In genomic region chr15:36854900-36855321, GRCm38 (mm10) we compare ENCODE assay signal across 8 mouse cellular contexts.
DNase-seq lines count a peak whose midpoint lies in the region; ATAC-seq and TF ChIP-seq lines count a peak whose summit lies in the region.
"Had no signal": no experiment of that assay in that cellular context is flagged by ENCODE, and none has a peak within 500 bp of the region (broad histone marks: within the 10 kb centered on the region; RNA-seq: fewer than 3 reads in every experiment).

No protein-coding gene starts in this region.

- H3K4me2 ChIP-seq in intestine, embryonic 15.5 days (replicated peaks), result no peak overlapping the region

- 0 out of 2 replicates have a peak, but pooled peaks cover 2% of the 10 kb centered on the region for H3K36me3 ChIP-seq in heart, adult 2 months (ENCODE audit: control insufficient read depth, insufficient read depth, low read length)
- H3K36me3 ChIP-seq in intestine, embryonic 15.5 days, result no peaks in the 10 kb centered on the region

- H3K9me3 ChIP-seq in intestine, embryonic 15.5 days, result no peaks in the 10 kb centered on the region

- TF ChIP-seq EP300 in heart, adult 2 months (IDR thresholded peaks at IDR 0.05; ENCODE audit: insufficient read depth, low read depth, low read length), result no peak

- no peak for DNase-seq in left cerebral cortex, adult 2 months (ENCODE audit: extremely low spot score in 1 of 2, low spot score in 2 of 2)
- DNase-seq in left cerebral cortex, adult 9 months (ENCODE audit: low spot score in 2 of 2), result no peak
- peak; percentile 54 to 60 for DNase-seq in heart, adult 2 months
- DNase-seq in lung, postnatal 4 days, result peak; percentile 49 to 65

- H3K27ac ChIP-seq in left cerebral cortex, adult 2 months, result peak overlapping the region; percentile 63
- H3K27ac ChIP-seq in bone marrow macrophage, adult 2 months (ENCODE audit: insufficient read depth, low read depth, low read length), result peak overlapping the region; percentile 48
- peak overlapping the region; percentile 84 for H3K27ac ChIP-seq in heart, adult 2 months
- no peak overlapping the region for H3K27ac ChIP-seq in intestine, embryonic 15.5 days

- no peaks in the 10 kb centered on the region for H3K27me3 ChIP-seq in heart, adult 2 months (ENCODE audit: control insufficient read depth, insufficient read depth, low read length)
- no peaks in the 10 kb centered on the region for H3K27me3 ChIP-seq in intestine, embryonic 15.5 days (replicated peaks)
- H3K27me3 ChIP-seq: Patski had no signal

- peaks cover 13% of the 10 kb centered on the region for H3K4me1 ChIP-seq in bone marrow macrophage, adult 2 months (ENCODE audit: control insufficient read depth, insufficient read depth, low read length)
- peaks cover 14% of the 10 kb centered on the region for H3K4me1 ChIP-seq in heart, adult 2 months (ENCODE audit: control insufficient read depth, insufficient read depth, low read length)
- peaks cover 7% of the 10 kb centered on the region; the same call in 1 of the 2 replicates for H3K4me1 ChIP-seq in intestine, embryonic 15.5 days (replicated peaks)

- H3K79me2 ChIP-seq in heart, adult 2 months (replicated peaks; ENCODE audit: control insufficient read depth, insufficient read depth, low read length), result no peaks in the 10 kb centered on the region

- ATAC-seq in intestine, embryonic 15.5 days, result no peak
- ATAC-seq in erythroid progenitor cell, adult 5-6 weeks (replicated peaks; ENCODE audit: low FRiP score, poor library complexity, severe bottlenecking), result no peak
- ATAC-seq: Patski had no signal

- no peak for TF ChIP-seq POLR2A in bone marrow macrophage, adult 2 months (IDR thresholded peaks at IDR 0.05; ENCODE audit: borderline replicate concordance, low read depth, low read length)
- TF ChIP-seq POLR2A in heart, adult 2 months (IDR thresholded peaks at IDR 0.05; ENCODE audit: insufficient read depth, low read depth, low read length), result peak; percentile 38; the same call in 1 of the 2 replicates

- no peak overlapping the region for H3K4me3 ChIP-seq in left cerebral cortex, adult 2 months
- H3K4me3 ChIP-seq in bone marrow macrophage, adult 2 months (ENCODE audit: insufficient read depth, low read length), result no peak overlapping the region
- no peak overlapping the region for H3K4me3 ChIP-seq in heart, adult 2 months
- H3K4me3 ChIP-seq in intestine, embryonic 15.5 days (replicated peaks), result no peak overlapping the region

- 12% methylated on average over 6 of the region's 6 CpGs for WGBS in heart, adult 2 months
- WGBS in intestine, embryonic 15.5 days, result 47% methylated on average over 6 of the region's 6 CpGs

- intact Hi-C loops in left cerebral cortex, adult 2 months (cut with DNase I), result no loop called here
- intact Hi-C loops in heart, adult 2 months (cut with DNase I), result loop anchor here (2.0 kb wide), 1 partner anchor 60 kb away; no protein-coding TSS in a partner anchor

- H3K9ac ChIP-seq in heart, adult 2 months (ENCODE audit: low read depth, low read length), result no peak overlapping the region
- H3K9ac ChIP-seq in intestine, embryonic 15.5 days, result no peak overlapping the region

- TF ChIP-seq CTCF in left cerebral cortex, adult 2 months (IDR thresholded peaks at IDR 0.05), result no peak
- no peak for TF ChIP-seq CTCF in bone marrow macrophage, adult 2 months (IDR thresholded peaks at IDR 0.05; ENCODE audit: low read depth, low read length)
- TF ChIP-seq CTCF in heart, adult 2 months (IDR thresholded peaks at IDR 0.05), result no peak

Comparison
In these comparisons a context has a peak if more than half of its experiments do, and no peak if none do; other contexts are left out.
1. DNase-seq: peak in heart, adult 2 months (2 of 2) and lung, postnatal 4 days (2 of 2); none in left cerebral cortex, adult 2 months (0 of 2) and left cerebral cortex, adult 9 months (0 of 2).